Mouse (Mus musculus) thymus, postnatal 10 days (tissue): ENCODE measurements around the gene Gbx2.

Experiments
- DNase-seq, 2 experiments: peaks; one replicate each; pipeline ENCODE4 v3.0.0; 2021; ENCODE audit warnings: low spot score in 2 of 2

The Gbx2 gene

GRCm38 (mm10) chr1:89912392-89912791, 18.6 kb downstream of the Gbx2 start:
- DNase-seq: no peak

- DNase-seq: no peak
Observed at GRCm38 (mm10) chr1:89909796-89910195, 21.2 kb downstream of the Gbx2 start.

DNA sequence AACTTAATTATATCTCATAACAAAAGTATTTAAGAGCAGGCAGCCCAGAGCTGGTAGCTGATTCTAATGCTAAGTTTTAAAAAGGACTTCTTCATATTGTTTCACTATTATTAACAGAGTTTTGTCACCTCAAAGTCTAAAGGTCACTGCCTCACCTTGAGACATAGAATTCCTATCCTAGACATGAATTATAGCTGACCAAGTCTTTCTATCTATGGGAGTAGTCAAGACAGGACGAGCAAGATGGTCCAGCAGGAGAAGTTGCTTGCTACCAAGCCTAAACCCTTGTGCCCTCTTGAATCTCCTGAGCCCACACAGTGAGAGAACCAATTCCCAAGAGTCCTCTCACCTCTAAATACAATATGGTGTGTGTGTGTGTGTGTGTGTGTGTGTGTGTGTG, 28.3 kb downstream of the Gbx2 start:
- DNase-seq: no peak

DNA sequence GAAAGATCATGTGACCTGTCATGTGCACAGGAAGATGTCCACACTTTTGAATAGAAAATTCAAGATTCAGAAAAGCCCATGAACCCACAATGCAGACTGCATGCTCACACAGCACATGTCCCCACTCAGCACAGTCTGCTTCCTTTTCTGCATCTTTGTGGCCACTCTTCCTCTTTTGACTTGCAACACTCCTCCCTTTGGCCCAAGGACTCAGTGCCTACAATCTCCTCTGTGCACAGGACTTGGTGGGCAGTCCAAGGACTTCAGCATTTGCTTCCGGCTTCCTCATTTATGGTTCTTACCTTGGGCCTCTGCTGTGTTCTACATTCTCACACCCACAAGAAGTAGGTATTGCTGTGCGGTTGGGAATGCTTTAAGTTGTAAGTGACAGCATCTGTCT, 28.7 kb downstream of the Gbx2 start:
- DNase-seq: no peak

DNA sequence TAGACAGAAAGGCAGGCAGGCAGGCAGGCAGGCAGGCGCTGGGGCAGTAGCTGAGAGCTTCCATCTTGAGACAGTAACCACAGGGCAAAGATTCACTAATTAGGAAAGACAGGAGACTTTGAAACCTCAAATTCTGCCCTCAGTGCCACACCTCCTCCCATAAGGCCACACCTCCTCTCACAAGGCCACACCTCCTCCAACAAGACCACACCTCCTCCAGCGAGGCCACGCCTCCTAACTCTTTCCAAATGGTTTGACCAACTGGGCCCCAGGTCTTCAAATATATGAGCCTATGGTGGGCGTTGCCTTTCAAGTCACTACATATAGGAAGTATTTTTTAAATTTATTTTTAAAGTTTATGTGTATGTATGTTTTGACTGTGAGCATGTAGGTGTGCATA, 29.6 kb downstream of the Gbx2 start:
- DNase-seq: no peak

GRCm38 (mm10) chr1:89899761-89900445, 31.1 kb downstream of the Gbx2 start:
- DNase-seq: no peak

- no peak for DNase-seq
Observed at GRCm38 (mm10) chr1:89899036-89899435, 31.9 kb downstream of the Gbx2 start.

GRCm38 (mm10) chr1:89895801-89896200, 35.2 kb downstream of the Gbx2 start:
- DNase-seq: no peak

GRCm38 (mm10) chr1:89892281-89892680, 38.7 kb downstream of the Gbx2 start:
- no peak for DNase-seq

DNA sequence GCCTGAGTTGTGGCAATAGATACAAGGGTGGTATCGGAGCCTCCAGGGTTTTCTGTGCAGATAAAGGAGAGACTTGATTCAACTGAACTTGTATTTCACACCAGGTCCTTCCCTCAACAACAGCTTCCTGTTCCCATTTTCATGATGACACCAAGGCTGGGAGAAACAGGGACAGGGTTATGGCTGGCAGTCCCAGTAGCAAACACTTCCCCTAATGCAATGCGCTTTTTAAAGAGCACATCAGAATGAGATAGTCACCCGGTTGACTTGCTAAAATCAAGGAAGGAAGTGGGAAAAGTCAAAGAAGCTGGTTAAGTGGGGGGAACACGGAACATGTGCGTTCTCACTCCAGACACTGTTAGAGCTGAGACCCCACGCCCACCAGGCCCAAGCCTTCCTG, 39.6 kb downstream of the Gbx2 start:
- no peak for DNase-seq

DNA sequence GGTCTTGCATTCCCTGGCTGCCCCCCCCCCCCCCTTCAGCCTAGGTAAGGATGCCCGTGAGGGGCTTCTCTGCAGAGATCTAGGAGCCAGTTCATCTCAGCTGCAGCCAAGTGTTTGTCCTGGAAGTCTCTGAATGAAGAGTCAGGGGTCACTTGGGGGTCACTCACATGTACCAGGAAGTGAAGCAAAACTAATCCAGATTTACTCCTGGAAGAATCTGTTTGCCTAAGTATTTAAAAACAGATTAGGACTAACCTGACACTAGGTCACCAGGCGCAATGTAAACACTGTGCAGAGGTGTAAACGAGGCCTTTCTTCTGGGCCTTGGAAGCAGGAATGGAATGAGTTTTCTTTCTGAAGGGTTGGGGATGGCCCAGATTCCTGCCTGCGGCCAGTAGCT, 45.3 kb downstream of the Gbx2 start:
- DNase-seq: no peak

DNA sequence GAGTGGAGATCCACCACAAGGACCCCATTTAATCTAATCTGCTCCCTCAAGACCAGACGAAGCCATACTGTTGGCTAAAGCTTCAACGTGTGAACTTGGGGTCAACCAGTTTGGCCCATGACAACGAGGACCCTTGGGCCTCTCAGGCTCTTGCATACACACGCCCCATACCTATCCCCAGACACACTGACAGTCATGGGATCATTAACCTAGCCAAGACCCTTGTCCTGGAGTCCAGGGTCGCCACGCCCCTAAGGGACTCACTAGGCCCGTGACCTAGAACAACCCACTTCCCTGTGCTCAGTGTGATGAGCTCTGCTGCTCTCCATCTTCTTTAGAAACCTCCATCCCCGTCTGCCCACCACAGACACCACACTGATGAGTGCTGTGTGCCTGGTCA, 46.6 kb downstream of the Gbx2 start:
- no peak for DNase-seq

- no peak for DNase-seq
Observed at GRCm38 (mm10) chr1:89880834-89881233, 50.1 kb downstream of the Gbx2 start.

DNA sequence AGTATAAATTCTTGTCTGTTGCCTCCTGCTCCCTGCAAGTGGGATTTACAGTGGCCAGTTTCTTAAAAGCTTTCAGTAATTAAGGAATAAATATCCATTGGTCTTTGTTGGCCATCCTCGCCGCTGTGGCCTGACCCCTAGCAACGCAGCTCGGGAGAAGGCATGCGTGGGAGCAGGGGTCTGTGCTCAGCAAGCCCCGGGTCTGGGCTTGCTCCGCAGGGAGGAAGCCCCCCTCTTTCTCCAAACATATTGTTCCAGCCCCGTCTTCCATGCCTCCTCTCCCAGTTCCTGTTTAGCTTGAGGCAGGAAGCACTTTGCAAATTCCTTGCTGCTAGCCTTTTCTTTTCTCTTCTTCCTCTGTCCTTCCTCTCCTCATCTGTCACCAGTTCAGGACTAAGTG, 50.8 kb downstream of the Gbx2 start:
- DNase-seq: no peak

GRCm38 (mm10) chr1:89878496-89878895, 52.5 kb downstream of the Gbx2 start:
- DNase-seq: no peak
